Mouse (Mus musculus) kidney, adult 11 months (tissue): ENCODE measurements around the gene Aloxe3.

Experiments used
- DNase-seq: peaks from one replicate; pipeline ENCODE4 v3.0.0; 2022

The Aloxe3 gene

DNA sequence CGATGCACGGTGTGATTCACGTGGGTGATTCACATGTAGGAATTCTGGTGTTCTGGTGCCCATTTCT lies at the start of gene Aloxe3:
TSS of gene Aloxe3 (plus strand) at position 45 of the 67 bp plus-strand sequence.
- no peak for DNase-seq

DNA sequence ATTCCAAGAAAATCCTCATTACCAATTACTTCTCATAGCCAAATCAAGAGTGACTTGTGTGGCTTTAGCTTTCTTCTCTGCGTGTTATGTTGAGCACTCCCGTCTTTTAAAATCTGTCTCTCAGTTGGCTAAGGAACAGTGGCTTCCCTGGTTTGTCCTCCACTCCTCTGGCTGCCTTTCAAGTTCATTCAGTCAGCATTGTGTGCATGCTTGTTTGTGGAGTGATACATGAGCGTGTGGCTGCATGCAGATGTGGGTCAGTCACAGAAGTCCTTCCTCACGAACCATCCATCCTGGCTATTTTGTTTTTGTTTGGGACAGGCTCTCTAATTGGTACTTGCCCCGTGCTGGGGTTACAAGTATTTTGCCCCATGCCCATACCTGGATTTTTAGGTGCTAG lies 49.1 kb upstream of the Aloxe3 start:
- DNase-seq, result no peak

DNA sequence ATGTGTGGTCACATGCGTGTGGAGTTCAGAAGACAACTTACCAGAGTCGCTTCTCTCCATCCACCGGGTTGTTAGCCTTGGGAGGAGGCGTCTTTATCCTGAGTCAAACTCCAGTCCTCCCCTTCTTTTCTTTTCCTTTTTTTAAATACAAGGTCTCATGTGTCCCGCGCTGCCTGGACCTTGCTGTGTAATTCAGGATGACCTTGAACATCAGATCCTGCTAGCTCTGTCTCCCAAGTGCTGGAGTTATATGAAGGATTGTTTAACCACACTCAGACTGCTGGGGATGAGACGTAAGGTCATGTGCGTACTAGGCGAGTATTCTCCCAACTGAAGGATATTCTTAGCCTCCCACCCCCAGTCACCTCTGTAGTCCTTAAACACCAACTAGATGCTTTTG lies 48.4 kb upstream of the Aloxe3 start:
- no peak for DNase-seq

DNA sequence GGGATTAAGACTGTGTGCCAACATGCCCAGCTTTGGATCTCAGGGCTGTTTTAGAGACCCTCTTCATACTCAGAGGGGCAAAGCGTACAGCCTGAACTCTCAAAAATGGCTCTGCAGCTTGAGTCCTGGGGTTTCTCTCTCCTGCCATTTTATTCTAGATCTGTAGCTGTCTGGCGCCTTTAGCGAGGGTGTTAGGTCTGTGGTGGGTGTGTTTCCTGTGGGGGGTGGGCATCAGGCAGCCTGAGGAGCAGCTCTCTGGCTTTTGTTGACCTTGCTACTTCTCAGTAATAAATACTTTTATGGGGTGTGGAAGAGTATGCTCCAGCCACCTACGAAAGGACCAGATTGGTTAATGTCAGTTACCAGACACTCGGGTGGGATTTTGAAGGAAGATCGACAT lies 47.7 kb upstream of the Aloxe3 start:
- no peak for DNase-seq

DNA sequence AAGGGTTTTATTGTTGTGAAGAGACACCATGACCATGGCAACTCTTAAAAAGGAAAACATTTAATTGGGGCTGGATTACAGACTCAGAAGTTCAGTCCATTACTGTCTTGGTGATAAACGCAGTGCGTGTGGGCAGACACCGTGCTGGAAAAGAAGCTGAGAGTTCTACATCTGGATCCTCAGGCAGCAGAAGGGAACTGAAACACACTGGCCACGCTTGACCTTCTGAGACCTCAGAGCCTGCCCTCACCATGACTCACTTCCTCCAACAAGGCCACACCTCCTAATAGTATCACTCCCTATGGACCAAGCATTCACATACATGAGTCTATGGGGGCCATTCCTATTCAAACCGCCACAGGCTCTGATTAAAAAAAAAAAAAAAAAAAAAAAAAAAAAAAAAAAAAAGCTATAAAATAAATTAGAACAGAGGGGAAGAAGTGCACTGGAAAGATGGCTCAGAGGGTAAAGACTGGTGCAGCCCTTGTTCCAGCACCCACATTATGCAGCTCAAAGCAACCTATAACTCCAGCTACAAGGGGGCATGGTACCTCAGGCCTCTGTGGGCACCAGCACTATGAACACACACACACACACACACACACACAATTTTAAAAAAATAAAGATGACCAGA lies 46.8 kb upstream of the Aloxe3 start:
- peak; percentile 9 for DNase-seq

DNA sequence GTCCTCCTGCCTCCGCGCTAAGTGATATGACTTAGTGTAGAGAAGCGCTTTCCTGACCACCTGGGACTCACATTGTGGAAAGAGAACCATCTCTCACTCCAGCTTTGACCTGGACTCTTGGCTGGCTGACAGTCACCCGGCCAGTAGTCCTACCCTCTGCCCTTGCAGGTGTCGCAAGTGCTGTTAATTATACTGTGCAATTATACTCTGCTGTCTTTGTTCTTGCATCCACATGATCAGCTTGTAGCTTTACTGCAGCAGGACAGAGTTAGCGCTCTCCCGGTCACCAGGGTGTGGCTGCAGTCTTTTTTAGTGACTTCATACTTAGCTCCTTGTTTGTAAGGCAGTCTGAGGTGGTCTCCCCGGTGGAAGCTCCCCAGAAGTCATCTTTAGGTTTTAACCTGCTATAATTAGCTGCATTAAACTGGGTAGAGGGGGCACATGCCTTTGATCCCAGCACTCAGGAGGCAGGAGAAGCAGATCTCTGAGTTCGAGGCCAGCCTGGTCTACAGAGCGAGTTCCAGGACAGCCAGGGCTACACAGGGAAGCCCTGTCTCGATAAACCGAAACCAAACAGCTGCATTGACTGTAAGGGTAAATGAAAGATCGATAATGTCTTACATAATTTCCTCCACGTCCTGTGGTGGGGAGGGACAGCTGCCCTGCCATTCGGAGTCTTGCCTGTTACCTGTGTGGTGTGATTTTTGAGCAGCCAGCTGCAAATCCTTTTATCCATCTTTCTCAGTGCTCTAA lies 45.4 kb upstream of the Aloxe3 start:
- peak; percentile 18 for DNase-seq

DNA sequence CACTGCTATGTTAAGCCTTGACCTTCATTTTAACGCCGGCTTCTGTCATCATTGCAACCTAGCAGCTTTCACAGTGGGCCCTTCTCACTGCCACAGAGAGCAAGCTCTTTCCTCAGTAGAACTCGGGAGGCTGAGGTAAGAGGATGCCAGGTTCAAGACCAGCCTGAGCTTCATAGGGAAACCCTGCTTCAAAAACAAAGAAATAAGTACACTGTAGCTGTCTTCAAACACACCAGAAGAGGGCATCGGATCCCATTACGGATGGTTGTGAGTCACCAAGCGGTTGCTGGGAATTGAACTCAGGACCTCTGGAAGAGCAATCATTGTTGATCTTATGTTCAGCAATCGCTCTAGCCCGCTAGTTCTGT lies 44.9 kb upstream of the Aloxe3 start:
- no peak for DNase-seq

DNA sequence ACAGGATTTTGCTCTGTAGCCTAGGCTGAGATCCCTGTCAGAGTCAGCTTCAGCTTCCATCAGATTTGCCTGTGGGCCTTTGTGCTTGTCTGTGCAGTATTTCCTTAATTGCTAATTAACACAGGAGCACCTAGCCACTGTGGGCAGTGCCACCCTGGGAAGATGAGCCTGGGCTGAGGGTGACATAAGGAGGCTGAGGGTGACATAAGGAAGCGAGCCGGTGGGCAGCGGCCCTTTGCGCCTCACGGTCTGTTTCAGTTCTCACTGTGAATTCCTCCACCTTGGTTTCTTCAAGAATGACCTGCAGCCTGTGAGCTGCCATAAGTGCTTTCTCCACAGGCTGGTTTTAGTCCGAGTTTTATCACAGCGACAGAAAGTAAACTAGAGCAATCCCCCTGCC lies 44.1 kb upstream of the Aloxe3 start:
- no peak for DNase-seq

DNA sequence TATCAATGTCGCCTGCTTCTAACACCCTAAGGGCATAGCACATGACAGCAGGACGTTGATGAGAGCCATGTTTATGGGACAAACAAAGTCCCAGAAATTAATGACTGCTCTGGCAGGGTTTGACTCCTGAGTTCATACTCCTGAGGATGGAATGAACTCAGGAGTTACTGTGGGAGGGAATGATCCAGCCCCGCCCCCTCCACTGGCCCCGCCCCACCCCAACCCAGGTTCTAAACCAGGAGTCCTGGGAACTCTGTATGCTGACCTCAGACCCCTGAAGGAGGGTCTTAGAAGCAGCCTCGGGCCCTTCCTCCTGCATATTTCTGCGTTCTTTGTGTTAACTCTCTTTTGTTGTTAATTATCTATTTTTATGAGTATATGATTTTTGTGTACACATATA lies 40.1 kb upstream of the Aloxe3 start:
- no peak for DNase-seq

DNA sequence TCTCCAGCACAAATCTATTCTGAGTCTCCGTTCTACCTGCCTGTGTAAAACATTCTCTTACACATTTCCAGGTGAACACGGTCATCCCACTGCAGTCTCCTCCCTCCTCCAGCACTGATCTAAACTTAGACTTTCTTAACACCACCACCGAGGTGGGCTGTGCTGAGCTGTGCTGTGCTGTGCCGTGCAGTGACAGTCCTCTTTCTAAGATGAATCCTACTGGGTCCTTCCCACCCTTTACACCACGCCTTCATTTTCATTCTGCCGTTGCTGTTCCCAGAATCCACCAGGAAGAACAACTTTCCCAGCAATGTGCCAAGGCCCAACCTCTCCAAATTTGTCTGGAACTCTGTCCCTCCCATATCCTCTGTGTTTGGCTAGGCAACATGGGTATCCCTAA lies 39.3 kb upstream of the Aloxe3 start:
- no peak for DNase-seq

DNA sequence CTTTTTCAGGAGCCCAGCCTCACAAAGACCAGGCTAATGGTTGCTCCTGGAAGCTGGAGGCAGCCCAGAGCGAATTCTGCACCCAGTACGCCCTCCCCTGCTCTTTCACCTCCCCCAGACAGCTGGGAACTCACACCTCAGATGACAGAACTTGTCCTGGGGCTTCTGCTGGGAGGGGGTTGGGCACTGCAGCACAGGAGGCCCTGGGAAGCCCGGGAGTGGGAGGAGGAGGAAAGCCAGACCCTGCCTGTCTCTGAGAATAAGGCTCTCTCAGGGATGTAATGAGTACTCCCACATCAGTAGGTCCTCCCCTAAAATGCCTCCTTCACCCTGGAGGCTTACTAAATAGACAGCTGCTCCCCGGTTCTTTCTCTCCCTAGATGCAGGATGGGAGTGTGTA lies 38.6 kb upstream of the Aloxe3 start:
- no peak for DNase-seq

DNA sequence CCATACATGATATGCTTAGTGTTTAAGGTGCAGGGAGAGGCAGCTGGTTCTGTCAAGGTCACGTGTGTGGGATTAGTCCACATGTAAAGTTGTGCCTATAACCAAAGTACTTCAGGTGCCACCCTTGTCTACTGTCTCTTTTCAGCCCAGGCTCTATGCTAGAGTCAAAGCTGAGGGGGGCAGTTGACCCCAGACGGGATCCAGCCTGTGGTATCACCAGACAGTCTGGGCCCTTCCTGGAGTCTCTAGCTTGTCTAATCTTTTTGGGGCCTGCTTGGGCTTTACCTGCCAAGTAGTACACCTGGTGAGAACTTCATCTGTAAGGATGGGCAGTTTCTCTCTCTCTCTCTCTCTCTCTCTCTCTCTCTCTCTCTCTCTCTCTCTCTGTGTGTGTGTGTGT lies 38.1 kb upstream of the Aloxe3 start:
- DNase-seq, result peak; percentile 10

DNA sequence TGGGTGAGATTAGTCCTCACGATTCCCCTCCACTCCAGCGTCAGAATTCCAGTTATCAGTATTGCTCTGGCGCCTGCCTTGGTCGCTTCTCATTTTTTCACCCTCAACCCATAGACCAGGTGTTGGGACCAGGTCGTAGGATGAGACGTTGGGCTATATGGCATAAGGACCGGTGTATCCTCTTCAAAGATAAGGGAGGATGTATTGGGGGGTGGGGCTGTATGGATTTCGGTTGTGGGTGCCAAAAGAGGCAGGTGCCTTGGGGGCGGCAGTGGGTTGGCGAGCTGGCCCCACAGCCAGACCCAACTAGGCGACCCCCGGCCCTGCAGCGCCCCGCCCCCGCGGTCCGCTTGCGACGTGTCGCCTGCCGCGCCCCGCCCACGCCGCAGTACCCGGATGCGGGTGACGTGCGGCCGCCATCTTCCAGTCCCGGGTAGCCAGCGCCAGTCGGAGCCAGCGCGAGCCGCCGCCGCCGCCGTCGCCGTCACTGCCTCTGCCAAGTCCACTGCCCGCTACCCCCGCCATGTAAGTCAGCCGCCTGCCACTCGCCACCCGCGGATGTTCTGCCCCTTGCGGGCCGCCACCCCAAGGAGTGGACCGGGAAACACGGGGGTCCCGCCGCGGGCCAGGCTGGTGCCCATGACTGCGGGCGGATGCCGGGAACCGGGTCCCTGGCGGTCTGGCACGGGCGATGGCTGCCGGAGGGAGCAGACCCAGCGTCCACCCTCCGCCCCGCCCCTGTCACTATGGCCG lies 37.4 kb upstream of the Aloxe3 start, which contains the start of gene Vamp2:
TSS of gene Vamp2 (plus strand) at position 388 of the 753 bp plus-strand sequence.
- peak; percentile 86 for DNase-seq

DNA sequence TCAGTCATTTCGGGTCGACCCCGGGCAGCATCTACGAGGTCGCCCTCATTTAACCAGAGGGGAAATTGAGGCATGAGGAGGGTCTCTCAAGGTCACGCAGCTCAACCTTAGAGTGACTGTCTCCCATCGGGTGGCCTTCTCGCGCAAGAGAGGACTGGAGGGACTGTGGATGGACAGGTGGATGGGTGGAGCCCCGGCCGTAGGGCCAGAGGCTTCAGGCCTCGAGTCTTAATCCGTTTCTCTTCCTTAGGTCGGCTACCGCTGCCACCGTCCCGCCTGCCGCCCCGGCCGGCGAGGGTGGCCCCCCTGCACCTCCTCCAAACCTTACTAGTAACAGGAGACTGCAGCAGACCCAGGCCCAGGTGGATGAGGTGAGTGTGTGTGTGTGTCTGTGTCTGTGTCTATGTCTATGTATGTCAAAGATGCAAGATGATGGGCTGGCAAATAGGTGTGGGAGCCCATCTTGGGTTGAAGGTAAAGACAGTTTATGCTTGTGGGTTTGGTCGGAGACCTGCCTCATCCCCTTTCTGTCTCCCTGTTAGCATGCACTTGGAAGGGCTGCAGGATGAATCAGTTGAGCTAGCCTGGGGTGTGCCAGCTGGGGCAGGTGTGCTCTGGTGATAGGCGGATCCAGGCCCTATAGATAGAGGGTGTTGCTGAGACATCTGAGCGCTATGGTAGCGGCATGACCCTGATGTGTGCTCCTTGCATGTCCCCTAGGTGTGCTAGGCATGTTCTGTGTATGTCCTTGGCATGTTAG lies 36.7 kb upstream of the Aloxe3 start:
- DNase-seq, result no peak

DNA sequence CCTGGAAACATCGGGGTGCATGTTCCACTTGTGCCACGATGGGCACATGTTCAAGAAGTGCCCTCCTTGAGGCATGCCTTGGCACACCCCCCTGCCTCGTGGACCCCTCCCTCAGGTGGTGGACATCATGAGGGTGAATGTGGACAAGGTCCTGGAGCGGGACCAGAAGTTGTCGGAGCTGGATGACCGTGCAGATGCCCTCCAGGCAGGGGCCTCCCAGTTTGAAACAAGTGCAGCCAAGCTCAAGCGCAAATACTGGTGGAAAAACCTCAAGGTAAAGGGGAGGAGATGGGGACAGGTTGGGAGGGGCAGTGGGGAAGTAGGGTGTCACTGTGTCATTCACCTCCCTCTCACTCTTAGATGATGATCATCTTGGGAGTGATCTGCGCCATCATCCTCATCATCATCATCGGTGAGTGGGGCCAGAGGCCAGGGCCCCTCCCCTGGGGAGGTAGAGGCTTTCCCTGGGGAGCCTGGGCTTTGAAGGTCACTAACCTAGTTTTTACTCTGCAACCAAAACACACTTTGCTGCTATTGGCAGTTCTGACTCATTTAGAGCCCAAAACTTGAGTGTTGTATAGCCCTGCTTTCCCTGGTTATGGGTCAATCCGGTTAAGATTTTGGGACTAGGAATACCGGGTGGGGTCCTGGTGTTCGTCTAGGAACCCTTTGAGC lies 35.9 kb upstream of the Aloxe3 start:
- DNase-seq, result peak; percentile 53

DNA sequence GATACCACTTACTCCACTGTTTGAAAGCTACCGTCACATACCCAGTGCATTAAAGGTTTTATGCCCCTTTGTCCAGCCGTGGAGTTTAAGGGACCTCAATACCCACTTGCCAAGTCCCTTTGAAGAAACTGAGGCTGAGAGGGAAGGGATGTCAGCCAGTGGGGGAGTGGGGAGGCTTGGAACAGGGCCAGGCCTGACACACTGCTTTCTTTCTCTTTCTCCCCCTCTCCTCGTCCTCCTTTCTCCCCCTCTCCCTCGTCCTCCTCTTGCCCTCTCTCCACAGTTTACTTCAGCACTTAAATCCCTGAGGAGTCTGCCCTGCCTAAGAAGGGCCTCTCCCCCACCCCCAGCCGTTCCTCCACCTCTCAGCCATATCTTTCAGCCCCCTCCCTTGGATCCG lies 35.3 kb upstream of the Aloxe3 start:
- no peak for DNase-seq

DNA sequence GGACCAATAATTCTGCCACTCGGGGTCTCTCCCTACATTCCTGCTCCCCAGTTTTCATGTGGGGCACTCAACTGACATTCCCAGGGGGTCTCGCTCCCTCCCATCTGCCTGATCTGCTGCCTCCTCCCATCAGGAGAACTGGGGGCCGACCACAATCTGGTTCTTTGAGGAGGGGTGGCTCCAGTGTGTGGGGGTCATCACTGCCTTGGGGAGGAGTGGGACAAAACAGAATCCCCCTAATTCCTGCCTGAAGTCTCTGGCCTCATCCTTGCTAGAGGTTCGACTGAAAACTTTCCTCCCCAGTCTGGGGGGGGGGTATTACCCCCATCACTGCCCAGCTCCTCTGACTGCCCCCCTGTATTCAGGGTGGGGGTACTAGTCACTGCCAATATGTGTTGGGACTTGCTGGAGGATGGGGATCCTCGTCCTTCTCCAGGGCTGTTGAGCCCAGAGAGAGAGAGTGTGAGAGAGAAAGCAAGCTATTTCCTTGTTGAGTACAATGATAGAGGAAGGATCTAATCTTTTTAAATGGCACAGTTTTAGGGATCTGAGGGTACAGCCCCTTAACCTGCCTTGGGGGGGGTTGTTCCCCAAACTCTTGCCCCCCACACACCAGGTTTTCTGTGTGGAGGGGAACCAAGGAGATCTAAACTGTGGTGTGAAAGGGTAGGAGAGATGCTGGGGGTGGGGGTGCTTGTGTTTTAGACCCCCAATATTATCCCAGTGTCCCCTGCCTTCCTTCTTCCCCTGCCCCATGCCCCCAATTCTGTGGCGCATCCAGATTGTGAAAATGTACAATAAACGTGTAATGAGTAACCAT lies 33.9 kb upstream of the Aloxe3 start:
- DNase-seq, result peak; percentile 24

DNA sequence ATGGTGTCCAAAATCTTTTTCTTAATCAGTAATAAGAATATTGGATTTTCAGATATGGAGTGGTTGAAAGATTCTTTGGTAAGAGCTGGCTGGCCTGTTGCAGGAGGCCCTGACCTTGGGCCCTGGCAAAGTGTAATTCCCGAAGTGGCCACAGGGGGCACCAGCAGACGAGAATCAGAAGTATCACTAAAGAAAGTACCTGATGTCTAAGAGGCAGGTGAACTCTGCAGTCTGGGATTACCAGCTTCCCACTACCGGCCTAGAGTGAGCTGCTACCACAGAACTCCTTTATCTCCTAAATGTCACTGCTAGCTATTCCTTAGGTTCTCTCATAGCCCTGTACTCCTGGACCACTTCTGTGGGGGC lies 33.3 kb upstream of the Aloxe3 start:
- peak; percentile 91 for DNase-seq

DNA sequence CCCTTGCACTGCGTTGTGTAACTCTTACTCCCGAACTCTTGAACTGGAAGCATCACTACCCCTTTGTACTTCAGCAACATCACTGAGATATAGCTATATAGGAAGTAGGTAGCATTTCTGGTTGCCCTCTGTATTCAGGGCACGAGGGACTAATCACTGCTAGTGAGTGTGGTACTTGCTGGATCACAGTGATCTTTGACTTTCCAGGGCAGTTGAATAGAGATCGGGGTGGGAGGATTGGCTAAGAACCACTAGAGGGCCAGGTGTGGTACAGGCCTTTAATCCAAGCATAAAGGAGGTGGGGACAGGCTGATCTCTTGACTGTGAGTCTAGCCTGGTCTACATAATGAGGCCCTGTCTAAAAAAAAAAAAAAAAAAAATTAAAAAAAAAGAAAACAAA lies 32.8 kb upstream of the Aloxe3 start:
- peak; percentile 34 for DNase-seq

DNA sequence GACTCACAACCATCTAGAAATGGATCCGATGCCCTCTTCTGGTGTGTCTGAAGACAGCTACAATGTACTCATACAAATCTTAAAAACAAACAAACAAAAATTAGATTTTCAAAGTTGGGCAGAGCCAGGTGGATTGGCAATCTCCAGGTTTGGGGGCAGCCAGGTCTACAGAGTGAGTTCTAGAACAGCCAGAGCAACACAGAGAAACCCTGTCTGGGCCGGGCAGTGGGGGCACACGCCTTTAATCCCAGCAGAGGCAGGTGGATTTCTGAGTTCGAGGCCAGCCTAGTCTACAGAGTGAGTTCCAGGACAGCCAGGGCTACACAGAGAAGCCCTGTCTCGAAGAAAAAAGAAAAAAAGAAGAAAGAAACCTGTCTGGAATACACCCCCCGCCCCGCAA lies 31.8 kb upstream of the Aloxe3 start:
- peak; percentile 30 for DNase-seq

DNA sequence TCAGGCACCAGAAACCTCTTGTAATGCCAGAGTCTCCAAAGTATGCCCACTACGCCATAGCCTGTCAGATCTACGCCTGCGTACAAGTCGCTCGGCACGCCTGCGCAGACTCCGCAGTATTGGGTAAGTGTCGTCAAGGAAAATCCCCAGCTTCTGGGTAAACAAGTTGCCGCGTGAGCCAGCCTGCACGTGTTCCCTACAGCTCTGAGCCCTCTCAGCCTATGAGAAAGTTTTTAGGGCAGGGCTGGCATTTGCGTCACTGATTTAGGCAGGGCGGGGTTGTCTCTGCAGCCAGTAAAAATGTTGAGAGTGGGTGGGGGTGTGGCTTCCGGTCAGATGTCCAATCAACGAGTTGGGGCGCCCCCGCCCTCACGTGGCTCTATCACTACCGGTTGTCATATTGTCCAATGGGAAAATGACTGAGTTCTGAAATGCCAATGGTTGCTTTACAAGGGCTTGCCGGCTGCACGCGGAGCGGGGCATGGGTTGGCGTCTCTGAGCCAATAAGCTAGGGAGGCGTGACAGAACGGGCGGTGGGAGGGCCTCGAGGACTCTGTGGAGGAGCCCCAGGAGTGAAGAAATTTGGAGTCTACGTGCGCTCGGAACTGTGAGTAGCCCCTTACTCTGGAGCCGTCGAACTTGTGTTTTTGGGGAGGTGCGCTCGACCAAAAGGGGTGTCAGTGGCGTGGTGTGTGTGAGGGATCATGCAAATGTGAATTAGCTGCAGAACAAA lies 30.8 kb upstream of the Aloxe3 start, which contains the start of gene Per1:
TSS of gene Per1 (plus strand) at position 521 of the 733 bp plus-strand sequence.
- peak; percentile 100 for DNase-seq
